Mouse (Mus musculus) B cell, adult 2 months (primary cell): ENCODE results near the gene Coq10b.
"Not testable (repeated sequence)": the region's sequence is repeated elsewhere in the genome, so short reads cannot be mapped to it uniquely, and the experiment has no call there.

Experiments used
- DNase-seq, 2 experiments: peaks; one replicate each; pipeline ENCODE4 v3.0.0; 2022

Gene Coq10b

DNA sequence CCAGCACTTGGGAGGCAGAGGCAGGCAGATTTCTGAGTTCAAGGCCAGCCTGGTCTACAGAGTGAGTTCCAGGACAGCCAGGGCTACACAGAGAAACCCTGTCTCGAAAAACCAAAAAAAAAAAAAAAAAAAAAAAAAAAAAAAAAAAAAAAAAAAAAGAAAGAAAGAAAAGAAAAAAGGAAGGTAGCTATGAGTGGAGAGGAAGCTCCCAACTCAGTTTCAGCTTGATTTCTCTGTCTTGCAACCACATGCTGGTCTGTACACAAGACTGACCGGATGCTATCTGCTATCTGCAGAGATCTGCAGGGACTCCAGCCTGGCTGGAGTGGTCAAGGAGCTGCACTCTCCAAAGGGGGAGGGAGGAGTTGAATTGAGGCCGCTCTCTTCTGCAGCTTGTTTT is 5.8 kb downstream of the Coq10b start:
- not testable (repeated sequence) for DNase-seq

DNA sequence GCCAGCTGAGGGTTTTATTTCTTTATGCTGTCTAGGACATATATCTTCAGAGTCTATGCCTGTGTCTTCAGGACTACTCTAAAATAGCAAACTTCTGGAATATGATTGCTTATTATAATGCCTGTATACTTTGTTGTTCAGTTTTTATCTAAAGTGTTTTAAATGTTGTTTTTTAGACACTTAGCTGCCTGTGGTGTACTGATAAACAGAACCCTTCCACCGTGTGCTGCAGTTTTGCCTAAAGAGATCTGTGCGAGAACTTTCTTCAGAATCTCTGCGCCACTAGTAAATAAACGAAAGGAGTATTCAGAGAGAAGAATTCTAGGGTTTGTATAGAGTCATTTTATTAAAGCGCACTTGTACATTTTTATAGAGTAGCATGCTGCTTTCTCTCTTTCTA is 8.5 kb downstream of the Coq10b start:
- DNase-seq: no peak

DNA sequence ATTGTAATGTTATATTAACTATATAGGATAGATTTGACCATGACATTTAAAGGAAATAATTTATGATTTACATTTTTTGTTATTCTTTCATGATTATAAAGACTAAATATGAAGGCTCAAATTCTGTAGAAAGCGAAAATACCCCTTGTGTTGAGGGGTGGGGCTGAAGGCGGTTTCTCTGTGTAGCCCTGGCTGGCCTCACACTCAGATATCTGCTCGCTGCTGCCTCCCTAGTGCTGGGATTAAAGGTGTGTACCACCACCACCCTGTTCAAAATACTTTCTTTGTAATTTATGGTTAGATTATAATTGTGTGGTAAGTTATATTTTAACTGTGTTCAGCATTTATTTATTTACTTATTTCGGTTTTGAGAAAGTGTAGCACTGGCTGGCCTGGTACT is 9.2 kb downstream of the Coq10b start:
- DNase-seq: no peak

DNA sequence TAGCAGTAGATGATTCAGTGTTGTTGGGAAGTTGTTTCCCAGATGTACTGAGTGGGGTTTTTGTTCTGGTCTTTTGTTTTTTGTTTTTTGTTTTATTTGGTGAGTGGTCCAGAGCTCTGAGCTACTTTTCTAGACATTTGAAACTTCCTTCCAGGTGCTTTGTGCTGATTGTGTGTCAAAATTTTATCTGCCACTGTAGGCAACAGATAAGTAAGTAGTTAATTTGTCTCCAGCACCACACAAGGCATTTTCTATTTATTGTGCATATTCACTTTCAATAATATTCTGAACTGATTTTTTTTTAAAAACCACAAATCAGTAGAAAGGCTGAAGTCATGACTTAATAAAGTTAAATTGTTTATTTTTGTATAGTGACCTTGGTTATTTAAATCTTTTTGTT is 19.8 kb downstream of the Coq10b start:
- DNase-seq: not testable (repeated sequence)

DNA sequence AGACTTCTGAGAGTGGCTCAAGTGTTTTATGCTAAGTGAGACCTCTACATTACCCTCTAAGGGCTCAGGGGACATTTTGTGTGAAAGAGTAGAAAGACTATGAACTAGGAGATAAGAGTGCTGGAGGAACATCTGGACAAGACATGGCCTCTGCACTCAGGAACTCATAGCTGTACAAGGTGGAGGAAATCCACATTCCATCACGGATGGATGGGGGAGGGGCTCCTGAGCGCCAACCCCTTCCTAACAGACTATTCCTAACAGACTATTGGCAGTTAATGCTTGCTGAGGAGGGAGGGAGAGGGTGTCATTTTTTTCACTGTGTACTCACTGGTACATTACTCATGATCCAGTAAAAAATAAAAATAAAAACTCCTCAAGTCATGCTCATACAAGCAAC is 22.2 kb downstream of the Coq10b start:
- DNase-seq: no peak

DNA sequence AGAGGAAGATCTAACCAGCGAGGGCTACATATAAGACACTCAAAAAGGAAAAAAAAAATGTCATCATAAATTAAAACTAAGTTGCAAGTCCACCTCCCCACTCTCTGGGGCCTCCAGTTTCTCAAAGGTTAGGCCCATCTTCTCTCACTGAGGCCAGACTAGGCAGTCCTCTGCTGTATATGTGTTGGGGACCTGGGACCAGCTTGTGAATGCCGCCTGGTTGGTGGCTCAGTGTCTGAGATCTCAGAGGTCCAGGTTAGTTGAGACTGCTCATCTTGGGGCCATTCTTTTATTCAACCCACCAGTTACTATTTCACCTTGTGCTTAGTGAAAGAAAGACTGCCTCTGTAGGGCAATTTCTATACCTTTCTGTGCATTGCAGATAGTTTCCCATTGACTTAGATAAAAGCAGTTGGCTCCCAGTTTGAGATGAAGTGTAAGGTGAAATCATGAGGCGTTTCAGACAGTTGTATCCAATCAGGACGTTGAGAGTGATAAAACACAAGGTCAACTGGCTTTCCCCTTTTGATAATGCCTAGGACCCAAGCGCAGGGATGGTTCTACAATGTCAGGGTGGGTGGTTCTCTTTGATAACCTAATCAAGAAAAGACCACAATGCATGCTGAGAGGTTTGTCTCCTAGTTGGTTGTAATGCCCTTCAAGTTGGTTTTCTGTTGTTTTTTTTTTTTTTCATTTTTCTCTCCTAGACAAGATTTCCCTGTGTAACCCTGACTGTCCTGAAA is 23.3 kb downstream of the Coq10b start:
- DNase-seq: no peak

DNA sequence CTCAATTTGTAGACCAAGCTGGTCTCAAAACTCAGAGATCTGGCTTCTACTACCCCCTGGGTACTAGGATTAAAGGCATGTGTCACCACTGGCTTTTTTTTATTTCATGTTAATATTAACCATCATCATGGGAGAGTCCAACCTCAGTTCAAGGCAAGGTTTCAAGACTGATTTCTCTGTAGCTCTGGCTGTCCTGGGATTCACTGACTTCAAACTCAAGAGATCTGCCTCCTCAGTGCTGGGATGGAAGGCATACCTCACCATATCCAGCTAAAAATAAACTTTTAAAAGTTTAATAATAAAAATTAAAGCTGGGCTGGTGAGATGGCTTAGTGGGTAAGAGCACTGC is 23.8 kb downstream of the Coq10b start:
- DNase-seq: no peak

DNA sequence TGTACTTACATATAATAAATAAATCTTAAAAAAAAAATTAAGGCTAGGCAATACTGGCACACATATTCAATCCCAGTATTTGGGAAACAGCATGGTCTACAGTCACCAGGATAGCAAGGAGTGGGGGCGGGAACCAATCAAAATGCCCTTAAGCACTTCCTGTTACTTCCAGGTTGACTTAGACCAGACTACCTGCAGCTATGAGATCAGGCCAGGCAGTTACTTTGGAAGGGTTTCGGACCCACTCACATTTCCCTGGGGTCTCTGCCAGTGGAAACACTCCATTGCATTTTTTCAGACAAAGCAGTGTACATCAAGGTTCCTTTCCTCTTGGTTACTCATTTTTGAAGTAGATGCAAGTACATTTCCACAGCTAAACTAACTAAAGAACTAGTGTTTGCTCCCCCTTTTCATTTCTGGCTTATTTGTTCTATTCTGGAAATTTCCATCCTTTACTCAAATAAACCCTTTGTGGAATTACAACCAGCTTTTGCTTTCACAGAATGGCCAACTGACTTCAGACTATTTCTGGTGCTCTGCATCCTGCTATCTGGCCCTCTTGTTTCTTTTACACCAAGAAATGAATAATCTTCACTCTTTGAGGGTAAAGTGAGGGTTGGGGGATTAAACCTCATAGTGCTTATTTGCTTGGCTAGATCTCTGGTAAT is 24.4 kb downstream of the Coq10b start:
- no peak for DNase-seq

DNA sequence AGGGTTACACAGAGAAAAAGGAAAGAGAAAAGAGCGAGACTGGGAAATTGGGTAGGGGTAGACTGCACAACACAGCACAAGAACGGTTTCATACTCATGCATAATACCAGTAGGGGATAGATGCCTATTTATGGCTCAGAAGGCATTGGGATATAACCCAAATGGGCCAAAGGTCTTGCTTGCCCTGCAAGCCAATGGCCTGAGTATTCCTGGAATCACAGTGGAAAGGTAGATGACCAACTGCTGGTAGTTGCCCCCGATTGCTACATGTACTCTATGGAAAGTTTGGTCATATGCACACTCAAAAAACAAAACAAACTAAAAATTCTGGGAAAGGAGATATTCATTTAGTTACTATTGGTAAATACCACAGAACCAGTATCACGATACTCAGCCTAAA is 27.1 kb downstream of the Coq10b start:
- no peak for DNase-seq

DNA sequence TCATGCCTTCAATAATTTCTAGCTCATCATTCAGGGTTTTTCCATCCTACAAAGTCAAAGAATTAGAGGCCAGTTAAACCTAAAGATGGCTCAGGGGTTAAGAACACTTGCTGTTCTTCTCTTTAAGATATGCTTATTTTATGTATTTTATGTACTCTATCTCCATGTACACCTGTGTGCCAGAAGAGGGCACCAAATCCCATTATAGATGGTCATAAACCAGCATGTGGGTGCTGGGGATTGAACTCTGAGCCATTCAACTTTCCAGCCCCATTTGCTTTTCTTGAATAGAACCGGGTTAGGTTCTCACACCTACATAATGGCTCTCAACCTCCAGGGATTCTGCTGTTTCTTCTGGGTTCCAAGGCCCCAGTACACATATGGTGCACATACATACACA is 29.5 kb downstream of the Coq10b start:
- peak; percentile 14 to 33 for DNase-seq

DNA sequence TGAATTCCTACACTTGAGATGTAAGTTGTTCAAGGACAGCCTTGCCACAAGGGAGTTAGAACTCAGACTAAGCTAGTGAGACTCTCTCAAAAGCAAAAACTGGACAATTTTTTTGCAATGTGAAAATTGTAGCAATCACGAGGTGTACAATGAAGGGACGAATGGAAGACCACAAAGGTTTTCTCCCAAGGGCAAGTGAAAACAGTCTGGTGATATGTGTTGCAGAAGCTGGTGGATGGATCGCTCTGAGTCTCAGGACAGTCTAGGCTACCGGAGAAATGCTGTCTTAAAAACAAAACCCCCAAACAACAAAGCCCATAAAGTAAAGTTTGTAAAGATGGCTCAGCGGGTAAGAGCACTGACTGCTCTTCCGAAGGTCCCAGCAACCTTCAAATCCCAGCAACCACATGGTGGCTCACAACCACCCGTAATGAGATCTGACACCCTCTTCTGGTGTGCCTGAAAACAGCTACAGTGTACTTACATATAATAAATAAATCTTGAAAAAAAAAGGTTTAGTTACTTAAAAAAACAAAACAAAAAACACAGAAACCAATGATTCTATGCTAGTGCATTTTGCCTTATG is 33.3 kb downstream of the Coq10b start:
- no peak for DNase-seq

DNA sequence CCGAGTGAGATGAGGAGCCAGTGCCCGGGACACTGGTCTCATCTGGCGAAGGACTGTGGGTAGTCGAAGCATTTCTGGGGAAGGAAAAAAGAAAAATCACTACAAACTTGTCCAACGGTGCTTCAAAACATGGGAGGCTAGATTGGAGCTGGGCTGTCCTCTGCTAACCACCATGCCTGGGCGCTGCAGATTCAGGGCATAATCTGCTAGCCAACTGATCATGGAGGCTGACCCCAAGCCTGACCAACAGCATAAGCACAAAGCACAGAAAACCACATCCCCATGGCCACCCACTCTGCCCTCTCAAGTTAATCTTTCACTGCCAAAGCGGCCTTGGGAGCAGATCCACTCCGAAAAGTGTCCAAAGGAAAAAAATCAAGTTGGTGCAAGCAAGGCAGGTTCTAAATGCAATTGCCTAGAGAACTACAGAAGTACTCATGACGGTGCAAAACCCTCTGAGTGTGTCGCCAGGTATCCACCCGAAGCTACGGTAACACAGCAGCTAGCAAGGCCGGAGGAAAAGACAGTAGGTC is 34.4 kb downstream of the Coq10b start:
- DNase-seq: no peak

DNA sequence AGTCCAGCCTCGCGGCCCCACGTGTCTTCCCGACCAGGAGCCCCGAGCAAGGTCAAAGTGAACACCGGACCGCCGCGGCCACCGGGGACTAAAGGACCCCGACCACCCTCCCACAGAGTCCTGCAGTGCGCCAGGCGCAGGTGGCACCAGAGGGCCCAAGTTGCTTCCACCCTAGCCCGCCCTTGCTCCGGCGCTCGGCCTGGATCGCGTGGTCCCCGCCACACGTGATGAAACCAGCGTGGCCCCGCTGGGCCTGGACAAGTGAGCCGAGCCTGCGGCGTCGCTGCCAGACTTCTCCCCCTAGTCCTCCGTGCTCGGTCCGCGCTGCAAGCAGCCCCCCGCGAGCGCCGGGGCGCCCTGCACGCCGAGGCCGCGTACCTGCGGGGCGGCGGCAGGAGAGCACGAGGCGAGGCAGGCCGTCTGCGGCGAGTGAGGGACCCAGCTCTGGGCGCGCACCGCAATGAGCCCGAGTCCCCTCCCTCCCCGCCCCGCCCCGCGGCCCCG is 34.9 kb downstream of the Coq10b start:
- peak in 1 of 2 experiments; percentile 73 for DNase-seq

DNA sequence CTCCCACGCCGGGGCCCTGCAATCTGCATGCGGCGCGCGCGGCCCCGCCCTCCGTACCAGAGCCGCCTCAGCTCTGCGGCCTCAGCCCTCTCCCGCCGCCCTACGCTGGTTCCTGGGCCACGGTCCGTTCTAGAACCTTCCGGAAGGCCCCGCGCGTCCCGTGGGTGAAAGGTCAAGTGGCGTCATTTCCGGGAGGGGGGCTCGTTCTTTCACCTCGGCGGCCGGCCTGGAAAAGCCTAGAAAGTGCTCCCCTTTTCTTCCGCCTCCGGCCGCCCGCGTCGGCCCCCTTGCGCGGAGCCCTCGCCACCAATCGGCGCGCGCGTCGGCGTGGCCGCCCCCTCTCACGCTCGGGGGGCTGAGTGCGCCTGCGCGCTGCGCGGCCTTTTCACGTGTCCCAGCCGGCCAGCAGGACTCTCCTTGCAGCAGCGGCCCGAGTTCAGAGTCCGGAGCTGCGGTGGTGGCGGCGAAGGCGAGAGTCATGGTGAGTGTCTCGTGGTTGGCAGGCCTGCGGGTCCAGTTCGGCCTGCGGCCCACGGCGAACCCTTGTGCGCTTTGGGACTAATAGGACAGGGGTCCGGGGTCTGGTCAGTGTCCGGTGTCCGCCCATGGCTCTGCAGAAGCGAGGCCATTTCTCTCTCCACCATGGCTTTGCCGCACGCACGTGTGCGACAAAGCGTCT is 35.5 kb downstream of the Coq10b start, which contains the start of the genes Hspe1 and Hspd1:
Gene Hspe1 (plus strand): TSS at position 201 of the 679 bp plus-strand sequence.
Gene Hspd1 (minus strand): TSS at position 312 of the 679 bp plus-strand sequence.
- peak; percentile 98 for DNase-seq

DNA sequence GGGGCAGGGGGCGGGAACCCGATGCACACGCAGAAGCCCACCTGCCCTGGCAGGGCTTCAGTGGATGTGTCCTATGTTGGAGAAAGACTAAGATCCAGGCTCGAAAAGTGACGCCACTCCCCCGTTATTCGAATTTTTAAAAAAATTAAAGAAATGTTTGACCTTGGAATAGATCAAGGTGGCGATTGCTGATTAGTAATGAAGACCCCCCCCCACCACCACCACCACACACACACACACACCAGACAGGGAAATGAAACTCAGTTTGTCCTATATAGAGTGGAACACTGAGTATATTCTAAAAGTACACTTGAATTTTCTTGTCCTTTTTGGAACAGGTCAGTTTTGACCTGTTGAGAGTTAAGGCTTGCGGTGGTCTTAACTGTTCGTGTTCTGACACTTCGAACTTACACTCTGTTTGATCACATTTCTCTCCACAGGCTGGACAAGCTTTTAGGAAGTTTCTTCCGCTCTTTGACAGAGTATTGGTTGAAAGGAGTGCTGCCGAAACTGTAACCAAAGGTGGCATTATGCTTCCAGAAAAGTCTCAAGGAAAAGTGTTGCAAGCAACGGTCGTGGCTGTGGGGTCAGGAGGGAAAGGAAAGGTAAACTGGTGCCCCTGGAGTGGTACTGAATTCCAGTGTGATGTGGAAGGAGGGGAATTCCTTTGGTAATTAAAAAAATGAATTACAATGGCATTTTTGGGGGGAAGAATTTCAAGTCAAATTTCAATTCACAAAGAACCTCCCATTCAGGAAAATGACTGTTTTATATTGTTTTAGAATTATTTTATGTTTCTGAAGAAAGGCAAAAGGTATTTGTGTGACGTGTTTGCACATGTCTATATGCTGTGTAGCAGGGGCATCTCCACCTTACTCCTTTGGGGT is 36.3 kb downstream of the Coq10b start:
- DNase-seq: peak in 1 of 2 experiments; percentile 9

DNA sequence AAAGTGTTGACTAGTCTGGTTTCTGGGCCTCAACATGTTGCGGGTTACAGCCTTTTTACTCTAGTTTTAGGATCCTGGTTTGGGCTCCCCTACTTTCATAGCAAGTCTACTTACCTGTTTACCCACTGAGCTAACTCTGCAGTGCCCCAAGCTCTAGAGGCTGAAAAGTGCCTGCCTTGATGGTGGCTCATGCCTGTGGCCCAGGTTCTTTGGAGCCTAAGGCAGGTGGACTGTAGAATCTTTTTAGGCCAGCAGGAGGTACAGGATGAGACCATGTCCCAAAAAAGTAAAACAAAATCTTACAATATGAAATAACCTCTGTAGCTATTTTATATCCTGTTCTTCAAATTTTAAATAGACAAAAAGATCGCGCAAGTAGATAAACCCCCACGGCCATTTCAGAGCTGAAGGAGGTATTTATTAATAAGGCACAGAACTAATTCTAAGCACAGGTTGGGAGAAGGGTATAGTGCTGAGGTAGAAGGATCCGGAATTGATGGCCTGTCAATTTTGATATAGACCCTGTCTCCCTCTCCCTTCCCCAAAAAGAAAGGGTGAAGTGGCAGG is 37.0 kb downstream of the Coq10b start:
- no peak for DNase-seq

DNA sequence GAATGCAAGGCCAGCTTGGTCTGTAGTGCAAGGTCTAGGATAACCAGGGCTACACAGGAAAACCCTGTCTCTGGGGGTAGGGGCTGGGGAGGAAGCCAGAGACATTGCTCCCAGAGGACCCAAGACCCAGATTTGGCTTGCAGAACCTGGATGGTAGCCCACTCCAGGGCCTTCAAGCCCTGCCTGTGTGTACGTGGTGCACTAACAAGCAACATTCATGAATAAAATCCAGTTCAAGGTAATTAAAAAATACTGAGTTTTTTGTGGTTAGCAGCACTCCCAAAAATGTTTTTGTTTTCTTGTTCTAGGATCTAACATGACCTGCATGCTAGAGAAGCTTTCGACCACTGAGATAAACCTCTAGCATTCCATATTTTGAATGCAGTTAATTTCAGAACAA is 39.5 kb downstream of the Coq10b start:
- DNase-seq: no peak

DNA sequence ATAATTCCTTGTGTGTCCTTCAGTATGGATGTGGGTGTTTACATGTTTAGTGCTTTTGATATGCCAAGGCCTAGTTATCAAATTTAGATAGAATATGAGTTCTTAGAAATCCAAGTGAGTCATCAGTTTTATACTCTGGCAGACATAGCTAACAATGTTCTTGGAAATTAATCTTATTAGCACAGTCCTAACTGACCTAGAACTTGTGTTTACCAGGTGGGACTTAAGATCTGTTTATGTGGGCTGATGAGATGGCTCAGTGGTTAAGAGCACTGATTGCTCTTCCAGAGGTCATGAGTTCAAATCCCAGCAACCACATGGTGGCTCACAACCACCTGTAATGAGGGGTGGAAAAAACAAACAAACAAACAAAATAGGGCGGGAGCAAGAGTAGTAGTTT is 39.9 kb downstream of the Coq10b start:
- DNase-seq: no peak

DNA sequence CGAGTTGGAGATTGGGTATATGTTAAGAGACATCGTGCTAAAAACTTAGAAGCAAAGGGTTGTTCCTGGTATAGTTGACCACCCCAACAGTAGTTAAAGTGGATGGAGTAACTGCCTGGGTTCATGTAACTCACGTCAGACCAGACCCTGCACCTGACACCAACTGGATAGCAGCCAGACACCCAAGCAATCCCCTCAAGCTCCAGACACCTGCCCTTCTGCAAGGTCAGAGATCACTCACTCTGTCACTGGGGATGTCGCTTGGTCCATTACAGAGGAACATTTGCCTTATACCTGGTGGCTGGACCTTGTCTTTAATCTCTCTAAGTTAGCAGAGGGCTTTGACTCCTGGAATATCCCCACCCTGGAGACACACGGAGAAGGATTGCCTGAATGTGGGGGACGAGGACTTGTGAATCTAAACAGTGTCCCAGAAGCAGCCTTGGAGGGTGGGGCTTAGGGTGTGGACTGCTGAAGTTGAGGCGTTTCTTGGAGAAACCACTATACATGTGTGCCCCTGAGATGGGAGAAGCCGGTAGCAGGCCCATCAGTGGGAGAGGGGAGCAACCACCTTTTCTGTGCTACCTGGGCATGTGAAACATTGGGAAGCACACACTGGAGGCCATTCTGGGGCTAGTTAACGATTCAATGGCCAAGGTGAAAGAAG is 54.5 kb downstream of the Coq10b start:
- no peak for DNase-seq

DNA sequence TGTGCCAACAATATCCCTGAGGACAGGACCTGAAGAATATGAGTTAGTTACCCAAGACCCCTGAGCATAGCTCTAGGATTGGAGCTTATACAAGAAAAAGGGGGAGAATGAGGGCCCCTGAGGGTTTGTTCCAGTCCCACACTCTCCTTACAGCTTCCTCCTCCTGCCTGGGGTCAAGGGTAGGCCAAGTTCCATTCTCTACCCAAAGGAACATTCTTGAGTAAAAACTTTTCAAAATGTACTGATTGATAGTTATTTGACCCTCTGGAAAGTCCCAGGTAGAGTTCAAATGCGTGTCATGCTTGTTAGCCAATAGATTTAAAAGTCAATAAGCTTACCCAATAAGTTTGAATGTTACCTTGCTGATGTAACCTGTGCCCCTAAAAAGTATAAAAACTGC is 55.1 kb downstream of the Coq10b start:
- no peak for DNase-seq

DNA sequence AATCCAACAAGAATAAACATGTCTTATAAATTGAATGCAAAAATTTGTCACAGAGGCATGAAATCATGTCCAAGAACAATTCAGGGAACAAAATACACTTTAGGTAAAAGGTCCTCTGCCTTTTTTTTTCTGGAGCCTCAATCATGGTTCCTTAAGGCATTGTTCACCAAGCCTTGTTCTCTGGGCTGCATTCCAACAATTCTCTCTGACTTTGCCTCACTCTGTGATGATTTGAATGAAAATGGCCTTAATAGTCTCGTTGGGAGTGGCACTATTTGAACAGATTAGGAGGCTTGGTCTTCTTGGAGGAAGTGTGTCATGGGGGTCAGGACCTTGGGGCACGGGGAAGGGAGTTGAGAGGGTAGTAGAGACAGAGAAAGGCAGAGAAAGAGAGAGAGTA is 55.9 kb downstream of the Coq10b start:
- DNase-seq: no peak
